Mouse (Mus musculus) thymus, adult 2 months (tissue): ENCODE data around the gene Bod1. TPM values are rescaled to one million over a fixed set of nuclear protein-coding genes. Genes with fewer than 3 reads are reported as not detected.

Experiments
- DNase-seq: peaks from one replicate; pipeline ENCODE4 v3.0.0; 2021
- H3K27ac ChIP-seq: fragments of 200-500 bp; 2 replicates; pipeline ENCODE4 v1.5.1; 2012; ENCODE audit warnings: low read length, control low read depth; ENCODE audit not compliant: control insufficient read depth, insufficient read depth
- H3K27me3 ChIP-seq: fragments of 200-500 bp; 2 replicates; pipeline ENCODE4 v1.6.1; 2012; ENCODE audit warnings: mild to moderate bottlenecking, low read length, moderate library complexity, mixed read lengths; ENCODE audit not compliant: control insufficient read depth, insufficient read depth
- H3K36me3 ChIP-seq: fragments of 200-500 bp; 2 replicates; pipeline ENCODE4 v1.6.1; 2012; ENCODE audit warnings: mild to moderate bottlenecking, low read length, moderate library complexity; ENCODE audit not compliant: control insufficient read depth, insufficient read depth
- H3K4me1 ChIP-seq: fragments of 200-500 bp; replicated peaks from 2 replicates; pipeline ENCODE4 v1.6.1; 2012; ENCODE audit warnings: low read length; ENCODE audit not compliant: control insufficient read depth, insufficient read depth
- H3K4me3 ChIP-seq: fragments of 200-500 bp; 2 replicates; pipeline ENCODE4 v1.5.1; 2012; ENCODE audit warnings: mild to moderate bottlenecking, low read length, control low read depth, moderate library complexity; ENCODE audit not compliant: control insufficient read depth, insufficient read depth
- CTCF ChIP-seq: fragments of 200-500 bp; IDR thresholded peaks from 2 replicates; pipeline ENCODE4 v1.5.1; 2012; ENCODE audit warnings: mild to moderate bottlenecking, control low read depth, low read length, moderate library complexity, borderline replicate concordance; ENCODE audit not compliant: control insufficient read depth, poor library complexity, insufficient read depth; ENCODE audit errors: extremely low read depth
- POLR2A ChIP-seq: fragments of 200-500 bp; IDR thresholded peaks from 2 replicates; pipeline ENCODE4 v1.6.1; 2012; ENCODE audit warnings: mild to moderate bottlenecking, low read length, control low read depth, moderate library complexity; ENCODE audit not compliant: control insufficient read depth, poor library complexity, insufficient read depth; ENCODE audit errors: extremely low read depth
- WGBS: fragments of 180-500 bp; shearing (Covaris S2); methylation state at CpG from one replicate; pipeline ENCODE4 v1.1.7; 2018; 5-methylcytosine and 5-hydroxymethylcytosine counted together
- polyA plus RNA-seq: library from polyadenylated mRNA; depleted of rRNA; stranded (reverse); fragments of >200 nt; gene quantifications from 2 replicates; pipeline ENCODE4 v1.2.3, GENCODE M21; 2012; rRNA removed

Bod1 gene
- polyA plus RNA-seq = 39.3 and 40.3 TPM in 2 replicates

DNA sequence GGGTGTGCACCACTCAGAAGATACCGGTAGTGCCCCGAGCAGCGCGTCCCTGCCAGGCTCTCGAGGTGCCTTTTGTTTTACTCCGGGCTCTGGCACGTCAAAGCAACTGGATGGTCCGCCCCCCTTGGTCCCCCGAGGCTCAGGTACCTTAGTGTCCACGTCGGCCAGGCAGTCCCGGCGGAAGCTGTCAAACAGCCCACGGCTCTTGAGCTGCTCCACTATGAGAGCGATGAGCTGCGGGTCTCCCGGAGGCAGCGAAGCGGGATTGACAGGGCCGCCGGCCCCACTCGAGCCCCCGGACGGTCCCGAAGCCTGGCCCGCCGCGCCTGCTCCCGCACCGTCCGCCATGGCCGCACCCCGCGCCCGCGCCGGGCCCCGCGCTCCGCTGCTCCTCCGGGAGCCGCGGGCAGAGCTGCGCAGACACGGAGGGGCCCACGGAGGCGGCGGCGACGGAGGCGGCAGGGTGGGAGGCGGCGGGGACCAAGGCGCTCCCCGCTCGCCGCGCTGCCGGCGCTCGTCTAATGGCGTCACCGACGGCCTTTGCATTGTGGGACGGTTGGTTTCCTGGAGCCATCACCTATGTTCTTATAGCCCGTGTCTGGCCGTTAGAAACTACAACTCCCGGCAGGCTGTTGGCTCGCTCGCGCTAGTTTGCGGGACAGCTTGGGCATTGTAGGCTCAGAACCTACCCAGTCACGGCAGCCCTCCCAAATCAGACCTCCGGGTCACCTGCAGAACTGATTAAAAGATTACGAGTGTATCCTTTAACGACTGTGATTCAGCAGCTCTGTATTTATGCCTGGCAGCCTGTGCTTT lies at the start of gene Bod1:
TSS of gene Bod1 (minus strand) at position 532 of the 816 bp plus-strand sequence.
- Histone ChIP-seq H3K4me3 (peak within 1 kb of the TSS; percentile 99), H3K4me1 (0 out of 2 replicates have a peak, but pooled peaks cover 3% of the 10 kb centered on the region), H3K27ac (no peak within 1 kb of the TSS), H3K36me3 (peaks cover 13% of the 10 kb centered on the region), H3K27me3 (no peaks in the 10 kb centered on the region)
- WGBS = under 1% methylated on average over 76 of the region's 76 CpGs
- TF ChIP-seq CTCF = 0 out of 2 replicates have a peak, but pooled peaks have one; percentile 35
- 0 out of 2 replicates have a peak, but pooled peaks have one; percentile 37 for TF ChIP-seq POLR2A
- peak; percentile 92 for DNase-seq

DNA sequence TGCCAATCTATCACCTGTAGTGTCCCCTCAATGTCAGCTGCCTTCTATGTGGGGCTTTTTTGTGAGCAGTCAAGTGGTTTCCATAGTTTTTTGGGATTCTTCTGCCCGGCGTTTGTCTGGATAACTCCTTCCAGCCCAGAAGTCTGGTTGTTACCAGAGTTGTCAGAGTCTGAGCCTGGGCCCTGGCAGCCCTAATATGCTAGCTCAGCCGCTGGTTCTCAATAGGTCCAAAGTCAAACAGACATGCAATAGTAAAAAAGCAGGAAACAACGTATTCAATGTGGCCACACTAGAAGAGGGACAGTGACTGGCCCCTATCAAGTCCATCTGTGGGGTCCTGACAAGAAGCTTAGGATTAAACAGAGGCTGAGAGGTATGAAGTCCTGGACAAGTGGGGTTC lies 47.4 kb upstream of the Bod1 start:
- no peak for DNase-seq
- Histone ChIP-seq H3K27ac (no peak overlapping the region), H3K36me3 (no peaks in the 10 kb centered on the region), H3K4me1 (no peaks in the 10 kb centered on the region), H3K4me3 (no peak overlapping the region), H3K27me3 (no peaks in the 10 kb centered on the region)
- TF ChIP-seq CTCF (no peak), POLR2A (no peak)
- 94% methylated on average over 4 of the region's 4 CpGs for WGBS

DNA sequence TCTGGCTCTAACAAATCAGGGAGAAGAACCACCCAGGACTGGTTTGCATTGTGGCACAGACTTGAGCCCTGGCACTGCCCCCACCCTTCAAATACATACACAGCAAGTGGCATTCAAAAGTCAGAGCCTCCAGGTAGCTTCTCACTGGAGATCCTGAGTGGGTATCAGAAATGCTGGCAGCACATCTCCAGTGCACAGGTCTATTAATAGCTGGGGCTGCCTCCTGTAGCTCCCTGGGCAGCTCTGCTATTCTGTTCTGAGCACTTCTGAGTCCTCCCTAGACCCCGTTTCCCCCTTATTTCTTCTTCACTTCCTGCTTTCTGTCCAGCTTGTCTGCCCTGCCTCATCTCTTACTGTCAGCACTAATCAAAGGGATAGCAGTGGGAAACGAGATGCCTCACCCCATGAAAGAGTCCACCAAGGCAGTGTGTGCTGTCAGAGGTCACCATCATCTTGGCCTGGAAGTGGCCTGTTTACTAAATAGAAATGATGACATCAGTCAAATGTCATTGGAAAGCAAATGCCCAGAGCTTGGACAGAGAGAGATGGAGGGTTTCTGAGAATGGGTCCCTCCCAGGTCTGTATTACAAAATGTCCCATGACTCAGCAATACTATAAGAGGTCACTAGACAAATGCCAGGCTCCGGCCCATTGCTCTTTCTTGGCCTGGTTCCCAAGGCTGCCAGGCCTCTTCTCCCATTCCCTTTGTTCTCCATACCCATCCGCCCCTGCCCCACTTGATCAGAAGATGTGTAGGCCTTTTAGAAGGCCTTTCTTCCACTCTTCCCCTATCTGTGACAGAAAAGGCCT lies 46.4 kb upstream of the Bod1 start:
- Histone ChIP-seq H3K36me3 (no peaks in the 10 kb centered on the region), H3K27ac (no peak overlapping the region), H3K4me3 (no peak overlapping the region), H3K4me1 (no peaks in the 10 kb centered on the region), H3K27me3 (no peaks in the 10 kb centered on the region)
- DNase-seq = no peak
- TF ChIP-seq CTCF (no peak), POLR2A (no peak)
- 71% methylated on average over 4 of the region's 4 CpGs for WGBS

DNA sequence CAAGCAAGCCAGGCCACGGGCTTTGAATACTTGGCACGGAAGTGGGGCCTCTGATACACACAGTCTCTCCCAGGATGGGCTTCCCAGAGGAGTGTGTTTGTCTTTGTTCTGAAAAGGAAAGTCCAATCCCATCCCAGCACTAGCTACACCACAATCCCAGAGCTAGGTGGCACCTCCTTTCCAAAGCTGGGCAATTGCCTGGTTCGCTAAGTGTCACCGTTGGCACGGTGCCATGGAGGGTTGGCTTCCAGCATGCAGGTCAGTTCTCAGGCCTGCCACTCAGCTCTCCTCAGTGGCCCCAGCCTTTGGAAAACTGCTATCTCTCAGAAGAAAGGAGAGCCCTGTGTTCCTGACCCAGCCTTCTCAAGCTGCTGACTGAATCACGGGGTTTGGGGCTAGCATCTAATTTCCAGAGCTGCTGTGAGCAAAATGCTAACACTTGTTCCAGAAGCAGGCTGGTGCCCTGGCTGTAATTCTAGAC lies 42.0 kb upstream of the Bod1 start:
- no peaks in the 10 kb centered on the region for H3K4me1 ChIP-seq
- DNase-seq = no peak

DNA sequence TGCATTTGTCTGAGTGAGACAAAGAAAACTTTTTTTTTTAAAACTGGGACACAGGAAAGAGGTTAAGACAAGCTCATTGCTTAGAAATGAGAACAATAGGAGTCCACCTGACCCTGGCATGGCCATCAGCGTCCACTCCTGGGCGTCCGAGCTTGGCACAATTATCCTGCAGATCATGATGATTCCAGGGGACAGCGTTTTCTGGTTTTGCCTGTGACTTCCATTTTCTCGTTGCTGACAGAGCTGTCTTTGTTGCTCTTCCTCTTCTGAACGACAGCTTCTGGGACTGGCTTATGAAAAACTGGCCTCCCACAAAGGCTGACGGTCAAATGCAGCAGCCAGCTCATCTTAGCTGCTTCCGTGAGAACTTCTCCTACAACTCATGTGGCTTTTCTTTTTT lies 41.4 kb upstream of the Bod1 start:
- no peak overlapping the region for H3K4me3 ChIP-seq
- TF ChIP-seq POLR2A (no peak), CTCF (no peak)
- no peaks in the 10 kb centered on the region for H3K4me1 ChIP-seq
- no peak for DNase-seq
- H3K27me3 ChIP-seq = no peaks in the 10 kb centered on the region
- H3K36me3 ChIP-seq = no peaks in the 10 kb centered on the region
- 54% methylated on average over 8 of the region's 8 CpGs for WGBS
- no peak overlapping the region for H3K27ac ChIP-seq

More for the DNA sequence above, 42.0 kb upstream of the Bod1 start:
- no peak for TF ChIP-seq POLR2A
- TF ChIP-seq CTCF = no peak
- WGBS = 91% methylated on average over 6 of the region's 6 CpGs
- peak overlapping the region; percentile 33; the same call in 1 of the 2 replicates for H3K27ac ChIP-seq
- no peaks in the 10 kb centered on the region for H3K36me3 ChIP-seq
- H3K27me3 ChIP-seq = no peaks in the 10 kb centered on the region
- H3K4me3 ChIP-seq = no peak overlapping the region

DNA sequence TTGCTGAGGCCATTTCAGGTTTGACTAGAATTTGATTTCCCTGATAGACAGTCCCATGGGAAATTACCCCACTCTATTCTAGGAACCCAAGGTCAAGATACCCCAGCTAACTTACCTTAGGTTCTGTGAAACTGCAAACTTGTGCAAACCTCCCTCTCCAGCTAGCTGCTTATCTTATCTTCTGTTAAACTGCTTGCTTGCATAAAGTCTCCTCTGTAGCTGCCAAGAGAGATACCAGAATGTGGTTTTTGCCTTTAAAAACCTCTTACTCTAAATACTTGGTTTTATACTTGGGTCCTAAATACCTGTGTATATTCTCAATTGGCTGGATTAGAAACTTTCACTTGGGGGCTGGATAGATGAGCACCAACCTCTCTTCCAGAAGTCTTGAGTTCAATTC lies 36.1 kb upstream of the Bod1 start:
- DNase-seq = no peak
- Histone ChIP-seq H3K36me3 (no peaks in the 10 kb centered on the region), H3K27me3 (no peaks in the 10 kb centered on the region), H3K4me3 (no peak overlapping the region), H3K4me1 (no peaks in the 10 kb centered on the region), H3K27ac (no peak overlapping the region)
- TF ChIP-seq POLR2A (no peak), CTCF (no peak)
